Mouse (Mus musculus): ENCODE data around the gene Gng13. TPM values are rescaled to one million over a fixed set of nuclear protein-coding genes. Genes with fewer than 3 reads are reported as not detected.
A peak's percentile ranks its signal among the peaks of the same experiment; 100 is the strongest.
"Not testable (repeated sequence)": the region's sequence is repeated elsewhere in the genome, so short reads cannot be mapped to it uniquely, and the experiment has no call there.

The Gng13 gene
- polyA plus RNA-seq, 1 experiment = 0.37 TPM

DNA sequence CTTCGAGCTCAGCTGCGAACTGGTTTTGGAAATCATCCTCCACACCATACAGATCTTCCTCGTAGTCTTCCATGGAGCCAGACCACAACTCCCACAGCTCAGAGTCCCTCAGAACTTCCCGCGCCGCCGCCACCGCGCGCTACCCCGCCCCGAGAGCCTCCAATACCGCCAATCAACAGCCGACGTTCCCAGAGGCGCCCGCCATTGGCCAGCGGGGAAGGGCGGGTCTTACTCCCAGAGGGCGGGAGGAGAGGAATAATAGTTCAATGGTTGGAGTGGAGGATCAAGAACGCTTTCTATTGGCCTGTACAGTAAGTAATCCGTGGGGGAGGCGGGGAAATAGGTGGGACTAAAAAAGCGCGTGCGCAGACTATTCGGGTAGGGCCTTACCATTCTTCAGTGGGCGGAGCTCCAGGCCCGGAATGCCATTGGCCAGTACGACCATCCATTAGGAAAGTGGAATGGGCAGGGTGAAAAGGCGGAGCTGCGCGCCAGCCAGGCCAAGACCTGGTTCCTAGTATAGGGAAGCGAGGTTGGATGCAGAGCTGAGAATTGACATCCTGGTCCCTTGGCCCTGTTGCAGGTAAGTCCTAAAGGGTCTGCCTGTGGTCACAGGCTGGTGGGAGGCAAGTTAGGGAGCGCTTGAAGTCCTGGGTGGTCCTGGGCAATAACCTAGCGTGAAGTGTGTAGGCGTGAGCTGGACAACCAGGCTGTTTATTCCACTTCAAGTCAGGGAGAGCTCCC lies 10.5 kb downstream of the Gng13 start, which contains the start of the genes Chtf18 and Rpusd1:
Gene Chtf18, minus strand, starts transcription at position 155 of the 744 bp plus-strand sequence.
Gene Rpusd1, plus strand, starts transcription at position 406 of the 744 bp plus-strand sequence.
- WGBS = under 1% methylated on average over 37 of the region's 37 CpGs
- DNase-seq (ENCODE audit: low read depth, low spot score) = peak; percentile 99

- WGBS = 15% methylated on average over 4 of the region's 4 CpGs
- DNase-seq (ENCODE audit: low read depth, low spot score) = no peak
Observed at GRCm38 (mm10) chr17:25728009-25728270, 11.0 kb downstream of the Gng13 start.

- peak; percentile 62 for DNase-seq (ENCODE audit: low read depth, low spot score)
- 17% methylated on average over 2 of the region's 2 CpGs for WGBS
Observed at GRCm38 (mm10) chr17:25732082-25732481, 15.1 kb downstream of the Gng13 start.

GRCm38 (mm10) chr17:25735246-25735645 lies 18.3 kb downstream of the Gng13 start:
- 85% methylated on average over 5 of the region's 5 CpGs for WGBS
- DNase-seq (ENCODE audit: low read depth, low spot score) = no peak

DNA sequence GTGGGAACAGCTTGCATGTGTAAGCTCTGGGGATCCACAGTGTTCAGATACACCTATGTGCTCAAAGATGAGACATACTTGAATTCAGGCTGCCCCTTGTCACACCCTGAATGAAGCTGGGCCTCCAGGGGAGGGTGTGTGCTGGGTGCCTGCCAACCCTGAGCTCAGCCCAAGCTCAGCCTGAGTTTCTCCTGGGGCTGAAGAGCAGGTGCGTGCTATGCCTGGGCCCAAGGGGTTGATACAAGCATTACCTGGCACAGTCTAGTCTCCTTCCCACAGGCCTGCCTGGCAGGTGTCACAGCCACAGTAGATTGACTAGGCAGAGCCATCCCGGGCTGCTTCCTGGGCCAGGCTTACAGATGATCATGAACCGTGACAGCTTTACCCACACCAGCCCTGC lies 18.8 kb downstream of the Gng13 start, which contains the start of gene Mslnl:
Gene Mslnl, plus strand, starts transcription at position 298 of the 400 bp plus-strand sequence.
- DNase-seq (ENCODE audit: low read depth, low spot score) = no peak
- 34% methylated on average over 3 of the region's 3 CpGs for WGBS

GRCm38 (mm10) chr17:25738861-25739260 lies 21.9 kb downstream of the Gng13 start:
- 74% methylated on average over 7 of the region's 7 CpGs for WGBS

GRCm38 (mm10) chr17:25741471-25741870 lies 24.5 kb downstream of the Gng13 start:
- DNase-seq (ENCODE audit: low read depth, low spot score) = not testable (repeated sequence)
- WGBS = 70% methylated on average over 12 of the region's 12 CpGs

More at GRCm38 (mm10) chr17:25738861-25739260, 21.9 kb downstream of the Gng13 start:
- no peak for DNase-seq (ENCODE audit: low read depth, low spot score)

DNA sequence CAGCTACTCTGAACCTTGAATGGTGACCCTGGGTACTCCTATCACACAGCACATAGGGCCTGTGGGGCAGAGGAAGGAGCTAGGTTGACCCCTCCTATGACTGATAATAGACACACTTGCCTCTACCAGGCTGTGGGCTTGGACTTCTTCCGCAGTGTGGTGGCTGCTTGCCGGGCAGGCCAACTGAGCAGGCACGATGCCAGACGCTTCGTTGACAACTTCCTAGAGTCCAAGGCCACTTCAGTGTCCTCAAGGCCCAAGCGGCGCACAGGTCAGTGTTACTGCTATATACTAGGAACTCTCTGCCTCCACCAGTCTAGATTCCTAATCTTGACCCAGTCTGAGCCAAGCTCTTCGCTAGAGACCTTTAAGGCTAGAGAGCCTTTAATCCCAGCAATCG lies 26.9 kb downstream of the Gng13 start:
- 80% methylated on average over 9 of the region's 9 CpGs for WGBS
- DNase-seq (ENCODE audit: low read depth, low spot score) = no peak

DNA sequence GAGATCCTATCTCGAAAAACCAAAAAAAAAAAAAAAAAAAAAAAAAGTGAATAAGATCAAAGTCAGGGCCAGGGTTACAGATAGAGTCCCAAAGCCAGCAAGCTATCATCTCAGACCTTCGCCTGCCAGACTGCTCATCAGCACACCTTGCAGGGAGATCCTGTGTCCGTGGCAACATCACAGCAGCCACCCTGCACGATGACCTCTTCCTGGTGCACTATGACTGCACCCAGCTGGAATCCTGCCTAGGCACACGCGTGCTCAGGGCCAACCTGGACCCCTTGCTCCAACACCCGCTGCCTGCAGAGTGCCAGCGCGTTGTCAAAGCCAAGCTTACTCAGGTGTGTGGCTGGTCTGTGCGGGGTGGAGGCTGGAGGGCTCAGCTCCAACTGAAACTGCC lies 27.3 kb downstream of the Gng13 start:
- WGBS = 71% methylated on average over 10 of the region's 10 CpGs
- no peak for DNase-seq (ENCODE audit: low read depth, low spot score)

DNA sequence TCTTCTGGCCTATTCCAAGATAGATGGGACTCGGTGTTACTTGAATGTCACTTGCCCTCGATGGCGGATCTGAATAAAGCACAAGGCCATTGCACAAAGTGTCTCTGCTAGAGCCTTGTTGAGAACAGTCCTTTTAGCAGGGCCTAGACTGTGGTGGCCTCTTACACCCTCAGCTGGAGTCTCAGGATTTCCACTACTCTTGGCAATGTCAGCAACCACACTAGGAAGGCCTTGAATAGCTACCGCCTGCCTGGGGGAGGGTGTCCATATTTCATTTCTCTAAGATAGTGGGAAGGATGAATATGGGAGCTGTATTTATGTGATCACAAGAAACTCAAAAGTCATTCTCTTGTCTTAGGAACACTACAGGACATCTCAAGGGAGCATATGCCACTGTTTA lies 31.3 kb downstream of the Gng13 start:
- 95% methylated on average over 4 of the region's 4 CpGs for WGBS
- DNase-seq (ENCODE audit: low read depth, low spot score) = no peak

GRCm38 (mm10) chr17:25749314-25749713 lies 32.3 kb downstream of the Gng13 start:
- WGBS = 81% methylated on average over 6 of the region's 6 CpGs
- no peak for DNase-seq (ENCODE audit: low read depth, low spot score)

- WGBS = 9% methylated on average over 5 of the region's 5 CpGs
- DNase-seq (ENCODE audit: low read depth, low spot score) = no peak
Observed at GRCm38 (mm10) chr17:25751446-25751845, 34.5 kb downstream of the Gng13 start.

- WGBS = 66% methylated on average over 9 of the region's 9 CpGs
- no peak for DNase-seq (ENCODE audit: low read depth, low spot score)
Observed at GRCm38 (mm10) chr17:25754241-25754640, 37.3 kb downstream of the Gng13 start, which contains the start of gene Msln. Gene Msln (minus strand): TSS chr17:25754378.

DNA sequence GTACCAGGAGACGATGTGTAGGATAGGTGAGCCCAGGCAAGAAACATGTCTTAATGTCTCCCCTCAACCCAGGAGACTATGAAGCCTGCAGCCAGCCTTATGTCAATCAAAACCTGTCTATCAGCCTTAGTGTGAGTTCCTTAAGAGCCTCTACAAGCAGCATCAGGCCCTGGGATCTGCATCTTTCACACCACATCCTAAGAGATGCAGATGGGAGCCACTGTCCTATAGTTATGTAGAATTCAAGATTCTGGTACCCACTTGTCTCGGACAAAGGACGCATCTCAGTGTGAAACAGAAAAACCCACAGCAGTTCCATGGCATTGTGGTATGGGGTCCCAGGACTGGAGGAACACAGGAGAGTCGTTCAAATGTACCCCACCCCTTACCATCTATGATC lies 38.1 kb downstream of the Gng13 start:
- no peak for DNase-seq (ENCODE audit: low read depth, low spot score)
- WGBS = 79% methylated on average over 4 of the region's 4 CpGs

DNA sequence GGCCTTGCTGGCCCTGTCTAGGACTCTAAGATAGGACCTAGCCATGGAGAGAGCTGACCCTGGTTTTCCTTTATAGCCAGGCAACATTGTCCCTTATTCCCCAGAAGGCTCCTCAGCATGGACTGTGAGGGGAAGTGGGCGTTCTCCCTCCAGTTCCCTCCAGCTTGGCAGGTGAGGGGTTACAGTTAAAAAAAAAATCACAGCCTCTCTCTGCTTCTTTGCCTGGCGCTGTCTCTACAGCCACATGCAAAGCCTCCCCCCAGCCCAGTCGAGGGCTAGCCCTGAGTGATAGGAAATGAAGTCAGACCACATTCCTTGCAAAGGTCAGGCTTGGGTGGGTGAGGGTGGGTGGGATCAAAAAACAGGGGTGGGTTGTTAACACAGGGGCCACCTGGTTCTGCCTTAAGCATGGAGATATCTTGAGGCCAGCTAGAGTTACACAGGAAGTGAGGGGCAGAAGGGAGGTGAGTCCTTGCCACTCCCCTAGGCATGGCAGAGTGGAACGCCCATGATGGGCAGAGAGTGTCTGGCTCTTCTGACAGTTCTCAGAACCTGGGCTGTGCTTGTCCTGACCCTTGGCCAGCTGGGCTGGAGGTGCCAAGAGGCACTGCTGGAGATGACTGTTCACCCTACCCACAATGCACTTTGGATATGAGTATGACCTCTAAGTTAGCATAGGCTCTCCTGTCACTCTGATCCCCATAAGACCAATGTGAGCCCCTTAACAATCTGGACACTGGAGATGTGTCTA lies 38.8 kb downstream of the Gng13 start:
- DNase-seq (ENCODE audit: low read depth, low spot score) = no peak
- WGBS = 19% methylated on average over 4 of the region's 4 CpGs

- WGBS = 53% methylated on average over 9 of the region's 9 CpGs
Observed at GRCm38 (mm10) chr17:25756378-25757242, 39.6 kb downstream of the Gng13 start.

GRCm38 (mm10) chr17:25757691-25758090 lies 40.7 kb downstream of the Gng13 start:
- DNase-seq (ENCODE audit: low read depth, low spot score) = no peak
- 55% methylated on average over 3 of the region's 3 CpGs for WGBS

More at GRCm38 (mm10) chr17:25756378-25757242, 39.6 kb downstream of the Gng13 start:
- no peak for DNase-seq (ENCODE audit: low read depth, low spot score)

- no peak for DNase-seq (ENCODE audit: low read depth, low spot score)
- 70% methylated on average over 8 of the region's 8 CpGs for WGBS
Observed at GRCm38 (mm10) chr17:25760148-25760547, 43.2 kb downstream of the Gng13 start.

- DNase-seq (ENCODE audit: low read depth, low spot score) = no peak
- 48% methylated on average over 4 of the region's 4 CpGs for WGBS
Observed at GRCm38 (mm10) chr17:25761561-25761970, 44.6 kb downstream of the Gng13 start.

- 46% methylated on average over 3 of the region's 3 CpGs for WGBS
- DNase-seq (ENCODE audit: low read depth, low spot score) = no peak
Observed at GRCm38 (mm10) chr17:25762591-25762990, 45.6 kb downstream of the Gng13 start.

Data from large intestine, adult 2 months (tissue).